Mouse (Mus musculus) bone marrow, adult 2 months (tissue): ENCODE results near the gene Gm11084.

ENCODE experiments used
- CTCF ChIP-seq: fragments of 200-500 bp; IDR thresholded peaks from 2 replicates; pipeline ENCODE4 v1.5.1; 2011; ENCODE audit warnings: low read length, control low read depth; ENCODE audit not compliant: control insufficient read depth, insufficient read depth
- POLR2A ChIP-seq: fragments of 200-500 bp; IDR thresholded peaks from 2 replicates; pipeline ENCODE4 v1.6.1; 2011; ENCODE audit warnings: low read depth, mild to moderate bottlenecking, control low read depth, low read length, borderline replicate concordance; ENCODE audit not compliant: control insufficient read depth

DNA sequence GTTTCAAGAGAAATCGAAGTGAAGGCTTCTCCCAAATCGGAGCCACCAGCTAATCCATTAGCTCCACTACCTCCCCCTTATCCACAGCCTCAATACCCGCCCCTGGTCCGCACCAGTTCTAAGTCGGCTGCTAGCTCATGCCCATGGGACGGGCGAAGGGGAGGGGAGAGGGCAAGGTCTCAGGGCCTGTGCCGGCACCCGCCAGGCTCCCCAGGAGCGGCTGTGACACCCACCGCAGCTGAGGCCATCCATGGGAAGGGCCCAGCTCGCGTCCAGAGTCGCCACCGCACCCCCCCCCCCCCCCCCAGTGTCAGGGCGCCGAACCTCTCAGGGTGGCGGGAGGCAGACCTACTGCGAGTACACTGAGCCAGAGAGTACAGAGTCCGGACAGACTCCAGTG, 26.1 kb upstream of the Gm11084 start:
- TF ChIP-seq POLR2A (no peak), CTCF (no peak)
